Mouse (Mus musculus) kidney, adult 2 months (tissue): ENCODE measurements around the gene Slc16a14. TPM values are rescaled to one million over a fixed set of nuclear protein-coding genes. Genes with fewer than 3 reads are reported as not detected.

ENCODE experiments used
- DNase-seq: peaks from one replicate; pipeline ENCODE4 v3.0.0; 2021
- H3K27ac ChIP-seq: fragments of 200-500 bp; 2 replicates; pipeline ENCODE4 v1.5.1; 2012; ENCODE audit warnings: low read depth, low read length, control low read depth, inconsistent platforms; ENCODE audit not compliant: insufficient read depth
- H3K27me3 ChIP-seq: fragments of 200-500 bp; replicated peaks from 2 replicates; pipeline ENCODE4 v1.6.1; 2012; ENCODE audit warnings: mild to moderate bottlenecking, moderate library complexity, low read length, inconsistent platforms; ENCODE audit not compliant: control insufficient read depth, insufficient read depth
- H3K36me3 ChIP-seq: fragments of 200-500 bp; 2 replicates; pipeline ENCODE4 v1.6.1; 2012; ENCODE audit warnings: mild to moderate bottlenecking, moderate library complexity, low read length, inconsistent platforms; ENCODE audit not compliant: control insufficient read depth, insufficient read depth
- H3K4me1 ChIP-seq: fragments of 200-500 bp; 2 replicates; pipeline ENCODE4 v1.6.1; 2011; ENCODE audit warnings: low read length; ENCODE audit not compliant: control insufficient read depth, insufficient read depth
- H3K4me3 ChIP-seq: fragments of 200-500 bp; 2 replicates; pipeline ENCODE4 v1.5.1; 2011; ENCODE audit warnings: mild to moderate bottlenecking, low read depth, low read length, control low read depth; ENCODE audit not compliant: insufficient read depth
- CTCF ChIP-seq: fragments of 200-500 bp; conservative IDR thresholded peaks from 2 replicates; pipeline ENCODE4 v1.5.1; 2011; ENCODE audit warnings: low read depth, mild to moderate bottlenecking, control low read depth, low read length, moderate library complexity, mixed read lengths; ENCODE audit not compliant: insufficient read depth, insufficient read length
- POLR2A ChIP-seq: fragments of 200-500 bp; IDR thresholded peaks from one replicate; pipeline ENCODE4 v1.6.1; 2011; ENCODE audit warnings: low read depth, low read length, control low read depth
- WGBS: fragments of 180-500 bp; shearing (Covaris S2); methylation state at CpG from one replicate; pipeline ENCODE4 v1.1.7; 2018; 5-methylcytosine and 5-hydroxymethylcytosine counted together
- polyA plus RNA-seq: library from polyadenylated mRNA; depleted of rRNA; stranded (reverse); fragments of >200 nt; gene quantifications from 2 replicates; pipeline ENCODE4 v1.2.3, GENCODE M21; 2012

Slc16a14 gene
- polyA plus RNA-seq, 1 experiment = 31.2 TPM

DNA sequence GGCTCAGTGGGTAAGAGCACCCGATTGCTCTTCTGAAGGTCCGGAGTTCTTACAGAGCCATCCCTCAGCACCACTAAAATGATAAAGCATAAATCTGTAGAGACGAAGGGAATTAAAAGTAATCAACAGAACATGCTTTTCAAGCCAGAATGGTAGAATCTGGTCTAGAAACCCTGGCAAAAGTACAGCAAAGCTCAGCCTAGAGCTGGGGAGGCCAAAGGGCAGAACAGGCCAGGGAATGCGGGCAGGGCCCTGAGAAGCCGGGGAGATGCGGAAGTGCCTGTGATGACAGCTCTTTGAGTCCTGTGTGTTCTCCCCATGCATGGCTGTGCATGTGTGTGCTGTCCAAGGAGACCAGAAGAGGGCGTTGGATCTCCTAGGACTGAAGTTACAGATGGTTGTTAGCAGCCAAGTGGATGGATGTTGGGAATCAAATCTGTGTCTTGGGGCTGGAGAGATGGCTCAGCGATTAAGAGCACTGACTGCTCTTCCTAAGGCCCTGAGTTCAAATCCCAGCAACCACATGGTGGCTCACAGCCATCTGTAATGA lies 55.3 kb downstream of the Slc16a14 start:
- no peak overlapping the region; the same call in 1 of the 2 replicates for H3K27ac ChIP-seq
- no peaks in the 10 kb centered on the region for H3K4me1 ChIP-seq
- peak; percentile 73 for DNase-seq
- no peak for TF ChIP-seq POLR2A
- TF ChIP-seq CTCF = 0 out of 2 replicates have a peak, but pooled peaks have one; percentile 12
- no peak overlapping the region for H3K4me3 ChIP-seq
- no peaks in the 10 kb centered on the region for H3K36me3 ChIP-seq
- whole genome bisulfite sequencing = 80% methylated on average over 8 of the region's 8 CpGs
- H3K27me3 ChIP-seq = no peaks in the 10 kb centered on the region

DNA sequence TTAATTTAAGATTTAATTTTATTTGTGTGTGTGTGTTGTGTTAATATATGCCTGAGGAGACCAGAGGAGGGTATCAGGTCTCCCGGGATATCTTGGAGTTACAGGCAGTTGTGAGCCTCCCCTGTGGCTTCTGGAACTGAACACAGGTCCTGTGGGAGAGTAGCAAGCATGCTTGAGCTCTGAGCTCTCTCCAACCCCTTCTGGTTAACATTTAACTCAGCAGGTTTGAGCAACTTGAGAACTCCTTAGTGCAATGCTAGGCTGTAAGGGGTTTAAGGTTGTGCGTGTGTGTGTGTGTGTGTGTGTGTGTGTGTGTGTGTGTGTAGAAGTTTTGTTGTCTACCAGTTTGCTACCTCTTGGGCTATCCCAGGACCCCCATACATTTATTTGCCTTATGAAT lies 57.3 kb downstream of the Slc16a14 start:
- no peak overlapping the region for H3K27ac ChIP-seq
- peak; percentile 89 for DNase-seq
- no peaks in the 10 kb centered on the region for H3K36me3 ChIP-seq
- H3K27me3 ChIP-seq = no peaks in the 10 kb centered on the region
- H3K4me3 ChIP-seq = no peak overlapping the region
- 40% methylated on average over 2 of the region's 2 CpGs for WGBS
- TF ChIP-seq POLR2A (no peak), CTCF (no peak)
- H3K4me1 ChIP-seq = peaks cover 12% of the 10 kb centered on the region; the same call in 1 of the 2 replicates

DNA sequence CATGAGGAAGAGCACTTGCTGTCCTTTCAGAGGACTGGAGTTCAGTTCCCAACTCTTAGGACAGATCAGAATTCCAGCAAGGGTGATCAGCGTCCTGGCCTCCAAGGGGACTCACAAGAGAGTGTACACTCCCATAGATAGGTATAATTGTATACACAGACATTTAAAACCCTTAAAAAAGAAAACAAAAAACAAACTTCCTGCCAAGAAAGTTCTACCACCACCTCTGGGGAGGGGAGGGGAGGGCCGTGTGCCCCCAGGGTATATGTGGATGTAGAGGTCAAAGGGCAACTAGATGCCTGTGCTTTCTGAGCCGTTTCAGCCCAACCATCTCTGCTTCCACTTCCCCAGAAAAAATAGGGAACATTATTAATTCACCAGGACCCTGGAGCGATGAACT lies 62.0 kb downstream of the Slc16a14 start:
- Histone ChIP-seq H3K36me3 (no peaks in the 10 kb centered on the region), H3K27ac (peak overlapping the region; percentile 84)

DNA sequence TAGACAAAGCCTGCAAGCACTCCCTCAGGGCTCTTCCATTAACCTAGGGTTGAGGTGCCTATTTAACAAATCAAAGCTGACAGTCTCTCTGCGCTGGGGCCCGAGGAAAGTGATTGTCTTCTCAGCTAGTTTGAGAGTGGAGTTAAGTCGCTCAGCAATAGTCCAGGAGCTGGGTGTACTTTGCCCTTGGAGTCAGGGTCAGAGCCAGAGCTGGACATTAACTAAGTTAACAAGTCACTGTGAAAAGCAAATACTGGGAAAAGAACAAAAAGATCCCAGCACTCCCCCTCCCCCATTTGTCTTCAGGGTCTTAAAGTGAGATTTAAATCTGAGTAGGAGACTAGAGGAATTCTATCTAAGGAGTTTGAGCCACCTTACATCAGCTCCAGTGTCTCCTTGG lies 62.8 kb downstream of the Slc16a14 start:
- Histone ChIP-seq H3K4me3 (no peak overlapping the region), H3K27me3 (no peaks in the 10 kb centered on the region), H3K36me3 (no peaks in the 10 kb centered on the region), H3K27ac (peak overlapping the region; percentile 96), H3K4me1 (peaks cover 36% of the 10 kb centered on the region; the same call in 1 of the 2 replicates)
- 27% methylated on average over 3 of the region's 3 CpGs for WGBS
- peak; percentile 90 for DNase-seq
- no peak for TF ChIP-seq POLR2A
- no peak for TF ChIP-seq CTCF

More for the DNA sequence above, 62.0 kb downstream of the Slc16a14 start:
- Histone ChIP-seq H3K27me3 (no peaks in the 10 kb centered on the region), H3K4me3 (no peak overlapping the region), H3K4me1 (peaks cover 36% of the 10 kb centered on the region; the same call in 1 of the 2 replicates)
- WGBS = 29% methylated on average over 4 of the region's 4 CpGs
- peak; percentile 41 for DNase-seq
- no peak for TF ChIP-seq POLR2A
- no peak for TF ChIP-seq CTCF

DNA sequence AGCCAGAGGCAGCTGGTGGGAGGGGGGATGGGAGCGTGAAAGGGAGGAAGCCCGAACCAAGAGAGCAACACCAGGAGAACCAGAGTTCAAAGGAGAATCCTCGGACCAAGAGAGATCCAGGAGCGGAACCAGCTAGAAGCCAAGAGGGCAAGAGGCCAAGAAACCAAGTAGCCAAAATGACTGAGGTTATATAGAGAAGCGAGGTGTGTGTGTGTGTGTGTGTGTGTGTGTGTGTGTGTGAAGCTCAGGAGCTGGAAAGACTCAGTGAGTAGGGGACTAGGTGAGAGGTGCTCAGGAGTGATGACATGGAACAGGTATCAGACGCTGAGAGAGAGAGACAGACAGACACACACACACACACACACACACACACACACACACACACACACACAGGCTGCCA lies 63.8 kb downstream of the Slc16a14 start:
- H3K27me3 ChIP-seq = no peaks in the 10 kb centered on the region
- H3K36me3 ChIP-seq = no peaks in the 10 kb centered on the region
- TF ChIP-seq CTCF (no peak), POLR2A (no peak)
- WGBS = 38% methylated on average over 6 of the region's 6 CpGs
- H3K4me1 ChIP-seq = peaks cover 39% of the 10 kb centered on the region; the same call in 1 of the 2 replicates
- peak overlapping the region; percentile 96 for H3K27ac ChIP-seq
- no peak overlapping the region for H3K4me3 ChIP-seq
- peak; percentile 95 for DNase-seq

DNA sequence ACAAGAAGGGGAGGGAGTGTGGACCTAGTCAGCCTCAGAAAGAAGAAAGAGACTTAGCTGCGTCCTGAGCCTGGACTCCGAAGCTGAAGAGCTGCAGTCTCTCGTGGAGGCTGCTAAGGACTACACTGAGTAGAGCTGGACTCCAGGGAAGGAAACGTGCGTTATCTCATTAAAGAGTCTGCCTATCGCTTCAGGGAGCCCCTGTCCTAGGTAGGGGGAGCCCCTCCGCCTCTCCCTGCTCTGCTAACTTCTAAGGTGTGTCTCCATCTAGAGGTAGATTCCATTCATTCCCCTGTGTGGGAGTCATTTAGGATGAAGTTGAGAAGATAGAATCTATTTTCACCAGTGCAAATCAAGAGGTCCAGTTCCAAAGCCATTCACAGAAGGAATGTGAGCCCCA lies 65.4 kb downstream of the Slc16a14 start:
- DNase-seq = peak; percentile 36
- peak overlapping the region; percentile 28 for H3K27ac ChIP-seq
- no peak overlapping the region for H3K4me3 ChIP-seq
- WGBS = 34% methylated on average over 7 of the region's 7 CpGs
- no peaks in the 10 kb centered on the region for H3K27me3 ChIP-seq
- H3K36me3 ChIP-seq = no peaks in the 10 kb centered on the region
- TF ChIP-seq POLR2A = no peak
- TF ChIP-seq CTCF = no peak
- peaks cover 39% of the 10 kb centered on the region; the same call in 1 of the 2 replicates for H3K4me1 ChIP-seq

DNA sequence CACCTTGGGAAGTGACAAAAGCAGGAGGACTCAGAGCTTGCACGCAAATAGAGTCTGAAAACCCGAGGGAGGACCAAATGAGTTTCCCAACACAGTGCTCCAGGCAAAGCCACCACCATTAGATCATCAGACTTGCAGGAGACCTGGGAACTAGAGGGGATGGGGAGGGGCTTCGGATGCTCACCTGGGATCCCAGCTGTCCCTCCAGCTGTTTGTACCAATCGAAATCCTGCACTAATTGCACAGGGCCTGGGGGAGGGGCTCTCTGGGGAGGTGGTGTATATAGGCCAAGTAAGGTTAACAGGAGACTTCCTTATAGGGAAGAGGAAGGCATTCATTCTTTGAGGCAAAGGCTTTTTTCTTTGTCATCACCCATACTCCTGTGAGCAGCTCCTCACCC lies 66.1 kb downstream of the Slc16a14 start:
- Histone ChIP-seq H3K27me3 (no peaks in the 10 kb centered on the region), H3K4me3 (no peak overlapping the region), H3K36me3 (no peaks in the 10 kb centered on the region), H3K27ac (no peak overlapping the region; the same call in 1 of the 2 replicates), H3K4me1 (peaks cover 36% of the 10 kb centered on the region; the same call in 1 of the 2 replicates)
- DNase-seq = no peak
- no peak for TF ChIP-seq POLR2A
- no peak for TF ChIP-seq CTCF
- 62% methylated on average over 4 of the region's 4 CpGs for WGBS
